Mouse (Mus musculus): ENCODE results near the gene Slc16a11. TPM values are rescaled to one million over a fixed set of nuclear protein-coding genes. Genes with fewer than 3 reads are reported as not detected.

Gene Slc16a11
- total and polyA plus RNA-seq, 3 experiments = 0.34 to 9.6 (median 0.52) TPM

GRCm38 (mm10) chr11:70219873-70220272 is 7.3 kb downstream of the Slc16a11 start:
- Histone ChIP-seq H3K79me2 (replicated peaks; ENCODE audit: control insufficient read depth, insufficient read depth, low read length) (no peaks in the 10 kb centered on the region), H3K27me3 (ENCODE audit: control insufficient read depth, insufficient read depth, low read length) (no peaks in the 10 kb centered on the region), H3K4me3 (peak overlapping the region; percentile 70), H3K27ac (peak overlapping the region; percentile 86), H3K36me3 (ENCODE audit: control insufficient read depth, insufficient read depth, low read length) (peaks cover 3% of the 10 kb centered on the region), H3K4me1 (ENCODE audit: control insufficient read depth, insufficient read depth, low read length) (peaks cover 5% of the 10 kb centered on the region), H3K9ac (ENCODE audit: low read depth, low read length) (peak overlapping the region; percentile 57)
- no peak for DNase-seq
- WGBS = 82% methylated on average over 7 of the region's 7 CpGs
- intact Hi-C loops (cut with DNase I) = no loop called here
- TF ChIP-seq CTCF (IDR thresholded peaks at IDR 0.05) (no peak), EP300 (IDR thresholded peaks at IDR 0.05; ENCODE audit: insufficient read depth, low read depth, low read length) (no peak), POLR2A (IDR thresholded peaks at IDR 0.05; ENCODE audit: insufficient read depth, low read depth, low read length) (no peak)

GRCm38 (mm10) chr11:70220323-70220722 is 7.8 kb downstream of the Slc16a11 start:
- TF ChIP-seq CTCF (IDR thresholded peaks at IDR 0.05) (no peak), POLR2A (IDR thresholded peaks at IDR 0.05; ENCODE audit: insufficient read depth, low read depth, low read length) (no peak), EP300 (IDR thresholded peaks at IDR 0.05; ENCODE audit: insufficient read depth, low read depth, low read length) (no peak)
- Histone ChIP-seq H3K27ac (peak overlapping the region; percentile 86), H3K36me3 (ENCODE audit: control insufficient read depth, insufficient read depth, low read length) (peaks cover 3% of the 10 kb centered on the region), H3K79me2 (replicated peaks; ENCODE audit: control insufficient read depth, insufficient read depth, low read length) (no peaks in the 10 kb centered on the region), H3K27me3 (ENCODE audit: control insufficient read depth, insufficient read depth, low read length) (no peaks in the 10 kb centered on the region), H3K4me3 (peak overlapping the region; percentile 70), H3K9ac (ENCODE audit: low read depth, low read length) (peak overlapping the region; percentile 57), H3K4me1 (ENCODE audit: control insufficient read depth, insufficient read depth, low read length) (peaks cover 5% of the 10 kb centered on the region)
- WGBS = 4% methylated on average over 24 of the region's 24 CpGs
- intact Hi-C loops (cut with DNase I) = no loop called here
- DNase-seq = no peak

DNA sequence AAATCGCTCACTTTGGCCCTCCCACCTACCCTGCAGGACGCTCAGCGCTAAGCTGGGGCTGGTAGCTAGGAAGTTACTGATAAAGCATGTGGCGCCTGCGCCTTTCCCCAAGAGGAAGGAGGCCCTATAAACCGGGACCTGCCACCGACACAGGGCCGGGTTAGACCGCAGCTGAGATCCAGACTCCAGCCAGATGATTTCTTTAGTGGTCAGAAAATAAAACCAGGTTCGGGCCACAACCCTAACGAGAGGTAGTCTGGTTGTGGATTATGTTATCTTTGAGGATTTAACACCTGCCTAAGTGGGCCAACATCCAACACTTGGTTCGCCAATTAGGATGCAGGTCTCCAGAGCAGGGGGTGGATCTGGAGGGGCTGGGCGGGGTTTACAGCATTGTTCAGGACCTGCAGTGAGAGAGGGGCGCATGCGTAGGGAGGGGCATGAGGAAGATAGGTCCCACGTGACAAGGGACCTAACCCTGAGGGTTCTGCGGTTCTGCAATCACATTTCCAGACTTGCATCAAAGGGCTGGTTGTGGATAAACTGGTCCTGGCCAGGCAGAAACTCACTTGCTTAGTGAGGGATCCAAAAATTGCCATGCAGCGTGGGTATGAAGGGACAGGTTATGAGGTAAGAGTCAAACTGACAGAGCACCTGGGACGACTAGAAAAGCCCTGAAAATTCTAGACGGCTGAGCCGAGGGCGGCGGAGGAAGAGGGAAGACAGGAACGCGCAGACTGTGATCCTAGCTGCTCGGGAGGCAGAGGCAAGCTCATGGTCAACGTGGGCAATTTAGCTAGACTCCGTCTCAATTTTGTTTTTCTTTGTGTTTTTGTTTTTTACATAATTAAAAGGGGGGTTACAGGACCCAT is 8.4 kb downstream of the Slc16a11 start, which contains the start of gene Slc16a13:
Gene Slc16a13, minus strand, starts transcription at position 334 of the 872 bp plus-strand sequence.
- intact Hi-C loops (cut with DNase I) = loop anchor here (1.0 kb wide), 1 partner anchor 9 kb away; no protein-coding TSS in a partner anchor
- under 1% methylated on average over 28 of the region's 28 CpGs for WGBS
- peak within 1 kb of the TSS; percentile 86 for H3K27ac ChIP-seq
- TF ChIP-seq CTCF (IDR thresholded peaks at IDR 0.05) (no peak), POLR2A (IDR thresholded peaks at IDR 0.05; ENCODE audit: insufficient read depth, low read depth, low read length) (peak; percentile 100), EP300 (IDR thresholded peaks at IDR 0.05; ENCODE audit: insufficient read depth, low read depth, low read length) (peak; percentile 93)
- H3K9ac ChIP-seq (ENCODE audit: low read depth, low read length) = peak within 1 kb of the TSS; percentile 76
- peak; percentile 88 to 95 for DNase-seq
- no peaks in the 10 kb centered on the region for H3K79me2 ChIP-seq (replicated peaks; ENCODE audit: control insufficient read depth, insufficient read depth, low read length)
- peaks cover 5% of the 10 kb centered on the region for H3K4me1 ChIP-seq (ENCODE audit: control insufficient read depth, insufficient read depth, low read length)
- H3K36me3 ChIP-seq (ENCODE audit: control insufficient read depth, insufficient read depth, low read length) = peaks cover 3% of the 10 kb centered on the region
- H3K27me3 ChIP-seq (ENCODE audit: control insufficient read depth, insufficient read depth, low read length) = no peaks in the 10 kb centered on the region
- H3K4me3 ChIP-seq = peak within 1 kb of the TSS; percentile 70

GRCm38 (mm10) chr11:70221603-70222500 is 9.3 kb downstream of the Slc16a11 start:
- H3K4me3 ChIP-seq = peak overlapping the region; percentile 70
- 0 out of 2 replicates have a peak, but pooled peaks have one; percentile 20 for TF ChIP-seq CTCF (IDR thresholded peaks at IDR 0.05)
- peak; percentile 85; the same call in 1 of the 2 replicates for TF ChIP-seq EP300 (IDR thresholded peaks at IDR 0.05; ENCODE audit: insufficient read depth, low read depth, low read length)
- peak; percentile 59; the same call in 1 of the 2 replicates for TF ChIP-seq POLR2A (IDR thresholded peaks at IDR 0.05; ENCODE audit: insufficient read depth, low read depth, low read length)
- intact Hi-C loops (cut with DNase I) = loop anchor here (1.0 kb wide), 1 partner anchor 8 kb away; no protein-coding TSS in a partner anchor
- no peaks in the 10 kb centered on the region for H3K79me2 ChIP-seq (replicated peaks; ENCODE audit: control insufficient read depth, insufficient read depth, low read length)
- peak overlapping the region; percentile 76 for H3K9ac ChIP-seq (ENCODE audit: low read depth, low read length)
- peaks cover 3% of the 10 kb centered on the region for H3K36me3 ChIP-seq (ENCODE audit: control insufficient read depth, insufficient read depth, low read length)
- WGBS = 14% methylated on average over 14 of the region's 14 CpGs
- H3K4me1 ChIP-seq (ENCODE audit: control insufficient read depth, insufficient read depth, low read length) = peaks cover 9% of the 10 kb centered on the region
- H3K27me3 ChIP-seq (ENCODE audit: control insufficient read depth, insufficient read depth, low read length) = no peaks in the 10 kb centered on the region
- peak; percentile 58 to 65 for DNase-seq
- H3K27ac ChIP-seq = peak overlapping the region; percentile 86

DNA sequence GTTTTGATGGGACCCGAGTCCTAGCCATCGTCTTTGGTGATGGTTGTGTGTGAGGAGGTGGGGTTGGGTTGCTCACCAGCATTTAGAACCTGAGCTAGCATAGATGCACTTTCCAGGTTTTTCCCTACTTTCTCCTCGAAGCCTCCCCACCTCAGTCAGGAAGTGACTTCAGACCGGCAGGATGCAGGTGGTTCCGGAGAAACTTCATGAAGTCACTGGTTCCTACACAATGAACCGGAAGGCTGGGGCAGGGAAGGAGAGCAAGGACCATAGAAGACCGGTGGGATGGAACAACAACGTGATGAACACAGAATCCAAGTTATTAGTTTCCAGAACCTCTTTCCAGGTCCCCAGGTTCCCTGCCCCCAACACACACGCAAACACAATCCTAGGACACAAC is 11.2 kb downstream of the Slc16a11 start:
- Histone ChIP-seq H3K79me2 (replicated peaks; ENCODE audit: control insufficient read depth, insufficient read depth, low read length) (no peaks in the 10 kb centered on the region), H3K4me1 (ENCODE audit: control insufficient read depth, insufficient read depth, low read length) (peaks cover 9% of the 10 kb centered on the region), H3K27me3 (ENCODE audit: control insufficient read depth, insufficient read depth, low read length) (no peaks in the 10 kb centered on the region), H3K27ac (peak overlapping the region; percentile 94), H3K36me3 (ENCODE audit: control insufficient read depth, insufficient read depth, low read length) (peaks cover 3% of the 10 kb centered on the region), H3K4me3 (peak overlapping the region; percentile 25), H3K9ac (ENCODE audit: low read depth, low read length) (peak overlapping the region; percentile 7; the same call in 1 of the 2 replicates)
- intact Hi-C loops (cut with DNase I) = no loop called here
- 47% methylated on average over 9 of the region's 9 CpGs for WGBS
- DNase-seq = peak; percentile 70 to 80
- no peak for TF ChIP-seq CTCF (IDR thresholded peaks at IDR 0.05)
- TF ChIP-seq POLR2A (IDR thresholded peaks at IDR 0.05; ENCODE audit: insufficient read depth, low read depth, low read length) = peak; percentile 68; the same call in 1 of the 2 replicates
- TF ChIP-seq EP300 (IDR thresholded peaks at IDR 0.05; ENCODE audit: insufficient read depth, low read depth, low read length) = peak; percentile 100

All from heart, adult 2 months (tissue).